Mouse (Mus musculus) right cerebral cortex, adult 18-20 months (tissue): ENCODE results near the gene Smg7.
A peak's percentile ranks its signal among the peaks of the same experiment; 100 is the strongest.

Experiments
- DNase-seq: peaks from one replicate; pipeline ENCODE4 v3.0.0; 2022; ENCODE audit warnings: mixed read lengths

Smg7 gene

DNA sequence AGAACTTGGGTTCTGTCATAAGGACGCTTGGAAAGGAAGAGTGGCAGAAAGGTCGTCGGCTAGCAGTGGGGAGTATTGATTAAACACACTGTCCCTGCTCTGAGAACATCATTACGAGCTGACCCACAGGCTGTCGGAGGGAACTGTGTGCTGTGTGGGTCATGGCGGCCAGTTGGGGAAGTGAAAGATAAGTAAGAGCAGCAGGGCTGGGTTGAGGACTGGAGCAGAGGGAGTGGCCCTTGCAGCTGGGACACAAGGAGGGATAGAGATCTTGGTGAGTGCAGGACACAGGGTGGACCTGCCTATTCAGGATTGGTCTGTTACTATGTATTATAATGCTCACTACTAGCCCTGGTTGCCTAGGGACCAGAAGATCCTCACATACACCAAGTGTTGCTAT is 97.5 kb downstream of the Smg7 start:
- no peak for DNase-seq

GRCm38 (mm10) chr1:152800633-152801176 is 101.7 kb downstream of the Smg7 start:
- no peak for DNase-seq

- DNase-seq: no peak
Observed at GRCm38 (mm10) chr1:152799897-152800296, 102.5 kb downstream of the Smg7 start, which contains the start of gene Ncf2. TSS of gene Ncf2 (plus strand) at chr1:152800194.

DNA sequence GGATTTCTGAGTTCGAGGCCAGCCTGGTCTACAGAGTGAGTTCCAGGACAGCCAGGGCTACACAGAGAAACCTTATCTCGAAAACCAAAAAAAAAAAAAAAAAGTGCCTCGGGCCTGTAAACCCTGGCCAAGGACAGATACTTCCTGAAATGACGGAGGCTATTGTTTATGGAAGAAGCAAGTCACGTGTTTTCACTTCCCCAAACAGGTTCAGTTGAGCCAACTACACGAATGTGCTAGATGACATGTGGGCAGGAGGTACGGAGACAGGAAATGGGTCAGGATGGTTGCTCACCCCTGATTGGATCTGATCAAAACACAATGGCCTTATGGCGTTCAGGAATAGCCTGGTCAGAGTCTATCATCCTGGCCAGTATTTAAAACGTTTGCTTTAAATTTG is 104.3 kb downstream of the Smg7 start:
- no peak for DNase-seq

DNA sequence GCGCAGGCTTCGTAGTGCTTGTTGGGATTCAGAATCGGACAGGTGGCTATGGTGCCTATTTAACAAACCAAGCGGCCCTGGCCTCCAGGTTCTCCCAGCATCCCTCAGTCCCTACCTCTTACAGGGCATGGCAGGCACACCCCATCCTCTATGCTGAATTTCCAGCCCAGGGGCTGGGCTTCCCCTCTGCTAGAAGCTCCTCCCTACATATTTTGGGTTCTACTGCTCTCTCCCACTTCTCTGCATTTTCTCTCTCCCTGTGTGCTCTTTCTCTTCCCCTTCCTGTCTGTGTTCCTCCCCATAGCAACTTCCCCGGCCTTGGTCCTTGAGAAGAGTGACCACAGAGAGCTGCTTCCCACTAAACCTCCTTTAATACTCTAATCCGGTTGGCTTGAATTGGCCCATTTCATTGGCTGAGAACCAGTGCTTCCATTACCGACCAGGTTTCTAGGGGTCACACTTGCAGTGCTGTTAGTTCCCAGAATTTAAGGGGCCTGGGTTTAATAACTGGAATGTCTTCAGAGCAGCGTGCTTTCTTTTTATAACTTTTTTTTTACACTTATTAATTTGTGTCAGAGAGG is 105.7 kb downstream of the Smg7 start:
- no peak for DNase-seq

GRCm38 (mm10) chr1:152795688-152796255 is 106.7 kb downstream of the Smg7 start:
- no peak for DNase-seq

GRCm38 (mm10) chr1:152793495-152794130 is 108.8 kb downstream of the Smg7 start:
- DNase-seq: no peak

GRCm38 (mm10) chr1:152792736-152793494 is 109.5 kb downstream of the Smg7 start:
- DNase-seq: peak; percentile 43

DNA sequence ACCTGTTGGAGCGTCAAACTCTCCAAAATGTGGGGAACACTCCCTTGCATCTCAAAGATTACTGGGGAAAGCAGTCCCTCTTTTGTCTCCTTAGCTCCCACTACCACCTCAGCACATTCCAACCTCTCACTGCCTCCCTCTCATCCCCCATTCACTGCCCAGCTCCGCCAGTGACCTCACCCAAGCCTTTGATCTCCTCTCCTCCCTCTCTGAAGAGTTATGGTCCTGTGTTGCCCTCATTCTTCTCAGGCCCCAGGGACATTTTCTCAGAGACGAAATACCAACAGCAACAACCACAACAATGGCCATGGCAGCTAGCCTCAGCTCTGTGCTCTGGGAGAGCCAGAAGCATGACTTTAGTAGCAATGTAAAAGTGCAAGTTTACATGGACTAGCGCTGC is 111.2 kb downstream of the Smg7 start:
- no peak for DNase-seq

GRCm38 (mm10) chr1:152790821-152791220 is 111.6 kb downstream of the Smg7 start:
- DNase-seq: no peak

DNA sequence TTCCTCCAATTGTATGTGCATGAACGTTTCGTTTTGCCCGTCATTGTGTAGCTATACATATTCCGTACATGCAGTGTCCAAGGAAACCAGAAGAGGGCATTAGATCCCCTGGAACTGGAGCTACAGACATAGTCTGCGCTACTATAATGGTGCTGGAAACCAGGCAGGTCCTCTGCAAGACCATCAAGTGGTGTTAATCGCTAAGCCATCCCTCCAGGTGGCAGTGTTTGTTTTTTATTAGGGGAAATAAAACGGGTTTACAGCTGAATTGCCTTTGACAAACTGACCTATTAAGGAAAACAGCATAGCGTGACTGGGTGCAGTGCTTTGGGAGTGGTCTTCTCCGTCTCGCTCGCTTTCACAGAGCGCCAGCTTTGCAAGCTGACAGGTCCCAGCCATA is 112.2 kb downstream of the Smg7 start:
- no peak for DNase-seq

GRCm38 (mm10) chr1:152788121-152788660 is 114.3 kb downstream of the Smg7 start:
- DNase-seq: no peak
